Mouse (Mus musculus) olfactory bulb, adult 2 months (tissue): ENCODE results near the gene Mad2l2.

ENCODE experiments used
- CTCF ChIP-seq: fragments of 200-500 bp; IDR thresholded peaks from 2 replicates; pipeline ENCODE4 v1.5.1; 2012; ENCODE audit warnings: low read depth, mild to moderate bottlenecking, low read length, moderate library complexity; ENCODE audit not compliant: insufficient read depth
- POLR2A ChIP-seq: fragments of 200-500 bp; IDR thresholded peaks from 2 replicates; pipeline ENCODE4 v1.6.1; 2012; ENCODE audit warnings: mild to moderate bottlenecking, low read depth, low read length, moderate library complexity; ENCODE audit not compliant: insufficient read depth

- TF ChIP-seq POLR2A (no peak), CTCF (no peak)
These were observed 8.8 kb upstream of the Mad2l2 start for GRCm38 (mm10) chr4:148121362-148121761.
